Mouse (Mus musculus) midbrain, embryonic 13.5 days (tissue): ENCODE measurements around the gene Sorbs1. TPM values are rescaled to one million over a fixed set of nuclear protein-coding genes. Genes with fewer than 3 reads are reported as not detected.

Source experiments
- ATAC-seq: fragments of 200-750 bp; cut with Nextera tagmentation; 2 replicates; pipeline ENCODE4 v1.8.0; 2017; ENCODE audit warnings: mild to moderate bottlenecking, moderate TSS enrichment, moderate library complexity
- H3K27ac ChIP-seq: fragments of 300-500 bp; sonication (generic); 2 replicates; pipeline ENCODE4 v1.5.1; 2015; ENCODE audit warnings: inconsistent platforms, mild to moderate bottlenecking, moderate library complexity
- H3K27me3 ChIP-seq: fragments of 300-500 bp; sonication (generic); 2 replicates; pipeline ENCODE4 v1.6.1; 2015; ENCODE audit warnings: mild to moderate bottlenecking, inconsistent platforms
- H3K36me3 ChIP-seq: fragments of 300-500 bp; sonication (generic); 2 replicates; pipeline ENCODE4 v1.6.1; 2015; ENCODE audit warnings: mild to moderate bottlenecking, inconsistent platforms
- H3K4me1 ChIP-seq: fragments of 300-500 bp; sonication (generic); replicated peaks from 2 replicates; pipeline ENCODE4 v1.6.1; 2015; ENCODE audit warnings: inconsistent platforms
- H3K4me2 ChIP-seq: fragments of 300-500 bp; sonication (generic); replicated peaks from 2 replicates; pipeline ENCODE4 v1.6.1; 2015; ENCODE audit warnings: moderate library complexity, mild to moderate bottlenecking, inconsistent platforms
- H3K4me3 ChIP-seq: fragments of 300-500 bp; sonication (generic); replicated peaks from 2 replicates; pipeline ENCODE4 v1.5.1; 2015; ENCODE audit warnings: mild to moderate bottlenecking, inconsistent platforms
- H3K9ac ChIP-seq: fragments of 300-500 bp; sonication (generic); replicated peaks from 2 replicates; pipeline ENCODE4 v1.6.1; 2015; ENCODE audit warnings: mild to moderate bottlenecking, inconsistent platforms
- H3K9me3 ChIP-seq: fragments of 300-500 bp; sonication (generic); 2 replicates; pipeline ENCODE4 v1.6.1; 2016; ENCODE audit warnings: mild to moderate bottlenecking, inconsistent platforms
- WGBS: fragments of 180-500 bp; shearing (Covaris S2); methylation state at CpG from one replicate; pipeline ENCODE4 v1.1.7; 2015; 5-methylcytosine and 5-hydroxymethylcytosine counted together
- polyA plus RNA-seq: library from polyadenylated mRNA; unstranded; fragments of >200 nt; fragmentation: Nextera tagmentation; extraction: Ambion mirVana; gene quantifications from 2 replicates; pipeline ENCODE4 v1.2.1, GENCODE M21; 2015

The Sorbs1 gene
- polyA plus RNA-seq, 1 experiment from 2014 or later, result 78.7 TPM

- no peak for ATAC-seq
- WGBS, result 86% methylated on average over 6 of the region's 6 CpGs
- Histone ChIP-seq H3K9me3 (no peaks in the 10 kb centered on the region), H3K4me3 (no peak overlapping the region), H3K27ac (no peak overlapping the region), H3K4me2 (no peak overlapping the region), H3K9ac (no peak overlapping the region), H3K27me3 (no peaks in the 10 kb centered on the region), H3K4me1 (peaks cover 17% of the 10 kb centered on the region), H3K36me3 (no peaks in the 10 kb centered on the region)
Measured at GRCm38 (mm10) chr19:40414386-40414785, 99.2 kb downstream of the Sorbs1 start.

DNA sequence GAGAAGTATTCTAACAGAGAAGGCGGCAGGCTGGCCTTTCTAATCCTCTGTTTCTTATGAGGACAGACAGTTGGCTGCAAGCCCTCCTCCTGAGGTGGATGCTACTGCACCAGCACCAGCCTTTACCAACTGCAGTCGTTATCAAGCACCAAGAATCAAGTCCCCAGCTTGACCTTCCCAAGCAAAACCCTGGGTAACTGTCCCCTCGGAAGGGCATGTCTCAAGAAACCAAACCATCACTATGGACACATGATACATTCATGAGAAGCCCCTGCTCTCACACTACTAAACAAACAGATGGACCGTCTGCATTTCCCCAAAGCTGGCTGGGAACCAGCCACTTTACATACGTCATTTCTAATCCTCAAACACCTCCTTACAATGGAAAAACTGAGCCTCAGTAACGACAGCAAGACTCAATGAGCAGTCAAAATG is 102.2 kb downstream of the Sorbs1 start:
- no peak overlapping the region for H3K4me3 ChIP-seq
- H3K27me3 ChIP-seq, result no peaks in the 10 kb centered on the region
- WGBS, result 45% methylated on average over 6 of the region's 6 CpGs
- peaks cover 17% of the 10 kb centered on the region for H3K4me1 ChIP-seq
- peak overlapping the region; percentile 44; the same call in 1 of the 2 replicates for H3K27ac ChIP-seq
- ATAC-seq, result no peak
- H3K9ac ChIP-seq, result no peak overlapping the region
- H3K36me3 ChIP-seq, result no peaks in the 10 kb centered on the region
- no peaks in the 10 kb centered on the region for H3K9me3 ChIP-seq
- H3K4me2 ChIP-seq, result no peak overlapping the region

- no peak for ATAC-seq
- 84% methylated on average over 4 of the region's 4 CpGs for WGBS
- H3K27ac ChIP-seq, result no peak overlapping the region
Measured at GRCm38 (mm10) chr19:40410511-40410910, 103.1 kb downstream of the Sorbs1 start.

GRCm38 (mm10) chr19:40410109-40410508 is 103.5 kb downstream of the Sorbs1 start:
- Histone ChIP-seq H3K9me3 (no peaks in the 10 kb centered on the region), H3K9ac (no peak overlapping the region), H3K4me2 (no peak overlapping the region), H3K27ac (no peak overlapping the region), H3K27me3 (no peaks in the 10 kb centered on the region), H3K4me1 (peaks cover 14% of the 10 kb centered on the region), H3K4me3 (no peak overlapping the region), H3K36me3 (no peaks in the 10 kb centered on the region)
- no peak for ATAC-seq
- 79% methylated on average over 9 of the region's 9 CpGs for WGBS

More at GRCm38 (mm10) chr19:40410511-40410910, 103.1 kb downstream of the Sorbs1 start:
- Histone ChIP-seq H3K4me2 (no peak overlapping the region), H3K36me3 (no peaks in the 10 kb centered on the region), H3K4me1 (peaks cover 17% of the 10 kb centered on the region), H3K27me3 (no peaks in the 10 kb centered on the region), H3K9me3 (no peaks in the 10 kb centered on the region), H3K9ac (no peak overlapping the region), H3K4me3 (no peak overlapping the region)

DNA sequence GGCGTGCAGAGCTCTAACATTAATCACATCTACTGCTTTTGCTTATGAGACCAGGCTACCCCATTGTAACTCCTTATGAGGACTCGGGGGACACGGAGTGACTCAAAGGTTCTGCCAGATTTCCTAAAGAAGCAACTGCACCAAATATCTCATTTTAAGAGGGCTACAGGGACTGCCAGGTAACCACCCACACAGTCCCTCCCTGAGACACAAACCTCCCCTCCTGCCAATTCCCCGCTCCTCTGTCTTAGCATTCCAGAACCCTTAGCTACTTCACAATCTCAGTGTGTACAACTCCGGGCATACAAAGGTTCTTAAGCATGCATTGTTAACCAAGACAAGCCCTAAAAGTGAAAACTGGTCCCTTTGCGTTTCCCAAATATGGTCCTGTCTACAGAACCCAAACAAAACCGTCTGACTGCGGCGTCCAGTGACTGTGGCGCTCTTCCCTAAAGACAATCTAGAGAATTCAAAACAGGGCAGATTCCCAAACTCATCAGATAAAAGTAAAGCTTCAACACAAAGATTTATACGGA is 104.0 kb downstream of the Sorbs1 start:
- Histone ChIP-seq H3K27me3 (no peaks in the 10 kb centered on the region), H3K4me1 (peaks cover 10% of the 10 kb centered on the region), H3K4me2 (no peak overlapping the region), H3K9ac (no peak overlapping the region), H3K27ac (no peak overlapping the region), H3K36me3 (no peaks in the 10 kb centered on the region), H3K4me3 (no peak overlapping the region), H3K9me3 (no peaks in the 10 kb centered on the region)
- ATAC-seq, result no peak
- 82% methylated on average over 11 of the region's 11 CpGs for WGBS

GRCm38 (mm10) chr19:40407186-40407585 is 106.4 kb downstream of the Sorbs1 start:
- H3K27ac ChIP-seq, result no peak overlapping the region
- ATAC-seq, result no peak
- no peak overlapping the region for H3K4me2 ChIP-seq
- no peak overlapping the region for H3K4me3 ChIP-seq
- H3K9ac ChIP-seq, result no peak overlapping the region
- no peaks in the 10 kb centered on the region for H3K27me3 ChIP-seq
- no peaks in the 10 kb centered on the region for H3K36me3 ChIP-seq
- no peaks in the 10 kb centered on the region for H3K9me3 ChIP-seq
- 89% methylated on average over 2 of the region's 2 CpGs for WGBS
- peaks cover 10% of the 10 kb centered on the region for H3K4me1 ChIP-seq

- no peaks in the 10 kb centered on the region for H3K36me3 ChIP-seq
- no peak overlapping the region for H3K9ac ChIP-seq
- H3K4me1 ChIP-seq, result peaks cover 9% of the 10 kb centered on the region
- H3K4me2 ChIP-seq, result no peak overlapping the region
- no peaks in the 10 kb centered on the region for H3K27me3 ChIP-seq
- no peak overlapping the region for H3K27ac ChIP-seq
- ATAC-seq, result no peak
- no peak overlapping the region for H3K4me3 ChIP-seq
- H3K9me3 ChIP-seq, result no peaks in the 10 kb centered on the region
- WGBS, result 93% methylated on average over 8 of the region's 8 CpGs
Measured at GRCm38 (mm10) chr19:40406661-40407060, 106.9 kb downstream of the Sorbs1 start.

- Histone ChIP-seq H3K36me3 (peaks cover 5% of the 10 kb centered on the region; the same call in 1 of the 2 replicates), H3K27ac (no peak overlapping the region), H3K9ac (no peak overlapping the region), H3K4me2 (no peak overlapping the region), H3K9me3 (no peaks in the 10 kb centered on the region), H3K27me3 (no peaks in the 10 kb centered on the region), H3K4me3 (no peak overlapping the region), H3K4me1 (peaks cover 1% of the 10 kb centered on the region; the same call in 1 of the 2 replicates)
- WGBS, result 84% methylated on average over 11 of the region's 11 CpGs
- no peak for ATAC-seq
Measured at GRCm38 (mm10) chr19:40405808-40406207, 107.8 kb downstream of the Sorbs1 start.

- no peaks in the 10 kb centered on the region for H3K9me3 ChIP-seq
- H3K4me2 ChIP-seq, result no peak overlapping the region
- H3K27me3 ChIP-seq, result no peaks in the 10 kb centered on the region
- 80% methylated on average over 2 of the region's 2 CpGs for WGBS
- H3K9ac ChIP-seq, result no peak overlapping the region
- no peaks in the 10 kb centered on the region for H3K4me1 ChIP-seq
- no peak for ATAC-seq
- H3K27ac ChIP-seq, result no peak overlapping the region
- H3K4me3 ChIP-seq, result no peak overlapping the region
- peaks cover 6% of the 10 kb centered on the region; the same call in 1 of the 2 replicates for H3K36me3 ChIP-seq
Measured at GRCm38 (mm10) chr19:40404582-40404981, 109.0 kb downstream of the Sorbs1 start.

- Histone ChIP-seq H3K4me2 (no peak overlapping the region), H3K9me3 (no peaks in the 10 kb centered on the region), H3K9ac (no peak overlapping the region), H3K4me1 (no peaks in the 10 kb centered on the region), H3K36me3 (peaks cover 6% of the 10 kb centered on the region; the same call in 1 of the 2 replicates), H3K27ac (no peak overlapping the region), H3K27me3 (no peaks in the 10 kb centered on the region), H3K4me3 (no peak overlapping the region)
- whole genome bisulfite sequencing, result 86% methylated on average over 4 of the region's 4 CpGs
- ATAC-seq, result no peak
Measured at GRCm38 (mm10) chr19:40403999-40404398, 109.6 kb downstream of the Sorbs1 start.

- 85% methylated on average over 15 of the region's 15 CpGs for WGBS
- Histone ChIP-seq H3K27me3 (no peaks in the 10 kb centered on the region), H3K9me3 (no peaks in the 10 kb centered on the region)
Measured at GRCm38 (mm10) chr19:40402155-40402963, 111.2 kb downstream of the Sorbs1 start.

DNA sequence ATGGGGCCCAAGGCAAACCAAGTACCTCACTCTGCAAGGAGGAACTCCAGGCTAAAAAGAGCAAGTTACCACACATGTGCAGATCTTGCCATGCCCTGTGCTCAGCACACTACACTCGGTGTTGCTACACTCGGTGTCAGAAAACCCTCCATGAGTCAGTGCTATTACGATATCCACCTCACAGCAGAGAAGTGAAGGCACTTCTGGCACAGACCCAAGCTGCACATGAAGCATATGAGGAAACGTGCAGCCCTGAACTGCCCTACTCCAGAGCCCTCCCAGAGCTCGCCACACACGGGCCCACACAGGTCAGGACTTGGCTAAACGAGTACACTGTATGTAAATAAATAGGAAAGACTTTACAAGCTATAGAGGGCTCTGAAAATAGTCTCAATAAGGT is 112.4 kb downstream of the Sorbs1 start:
- H3K4me3 ChIP-seq, result no peak overlapping the region
- no peaks in the 10 kb centered on the region for H3K27me3 ChIP-seq
- H3K4me1 ChIP-seq, result peaks cover 3% of the 10 kb centered on the region; the same call in 1 of the 2 replicates
- 87% methylated on average over 7 of the region's 7 CpGs for WGBS
- ATAC-seq, result 0 out of 2 replicates have a peak, but pooled peaks have one; percentile 11
- H3K27ac ChIP-seq, result no peak overlapping the region
- no peaks in the 10 kb centered on the region for H3K9me3 ChIP-seq
- H3K9ac ChIP-seq, result no peak overlapping the region
- no peak overlapping the region for H3K4me2 ChIP-seq
- peaks cover 16% of the 10 kb centered on the region; the same call in 1 of the 2 replicates for H3K36me3 ChIP-seq

More at GRCm38 (mm10) chr19:40402155-40402963, 111.2 kb downstream of the Sorbs1 start:
- Histone ChIP-seq H3K9ac (no peak overlapping the region), H3K4me2 (no peak overlapping the region), H3K4me3 (no peak overlapping the region), H3K4me1 (no peaks in the 10 kb centered on the region), H3K36me3 (peaks cover 16% of the 10 kb centered on the region; the same call in 1 of the 2 replicates), H3K27ac (no peak overlapping the region)
- no peak for ATAC-seq
